Mouse (Mus musculus): ENCODE data around the gene Ap1m2. TPM values are rescaled to one million over a fixed set of nuclear protein-coding genes. Genes with fewer than 3 reads are reported as not detected.

Ap1m2 gene
- 1.2 and 1.5 TPM in 2 replicates for polyA plus RNA-seq (2021; fragmentation: Nextera tagmentation)
- long read RNA-seq, experiment 1, partial matches to known transcripts, result 0 of 4 reads
- long read RNA-seq, experiment 1, other reads (novel, unspliced or antisense), result 1 of 4 reads
- long read RNA-seq, experiment 2, partial matches to known transcripts, result 0 of 2 reads
- long read RNA-seq, experiment 2, other reads (novel, unspliced or antisense), result 0 of 2 reads

GRCm38 (mm10) chr9:21312134-21312533 lies at the start of gene Ap1m2:
Gene Ap1m2, minus strand, starts transcription at chr9:21312337.

GRCm38 (mm10) chr9:21320619-21321512 lies 8.7 kb upstream of the Ap1m2 start, which contains the start of gene Slc44a2:
Gene Slc44a2, plus strand, starts transcription at chr9:21320698.

GRCm38 (mm10) chr9:21291022-21291787 lies 20.9 kb downstream of the Ap1m2 start, which contains the start of gene Cdkn2d:
Gene Cdkn2d, minus strand, starts transcription at chr9:21291407.

GRCm38 (mm10) chr9:21287571-21288402 lies 24.4 kb downstream of the Ap1m2 start, which contains the start of gene Kri1:
Gene Kri1, minus strand, starts transcription at chr9:21287969.

GRCm38 (mm10) chr9:21265000-21265561 lies 47.1 kb downstream of the Ap1m2 start, which contains the start of gene Atg4d:
Gene Atg4d, plus strand, starts transcription at chr9:21265293.

GRCm38 (mm10) chr9:21248326-21248725 lies 63.8 kb downstream of the Ap1m2 start, which contains the start of gene S1pr5:
Gene S1pr5, minus strand, starts transcription at chr9:21248443.

Other genes starting within 250 kb of the Ap1m2 start
- not detected in 2 replicates for gene Zglp1, start 245.2 kb downstream of the Ap1m2 start, polyA plus RNA-seq (2021; fragmentation: Nextera tagmentation)
- 0.46 and 0.58 TPM in 2 replicates for gene Gm49373, start 239.2 kb downstream of the Ap1m2 start, polyA plus RNA-seq (2021; fragmentation: Nextera tagmentation)
- 212 and 230 TPM in 2 replicates for gene Fdx1l, start 238.7 kb downstream of the Ap1m2 start, polyA plus RNA-seq (2021; fragmentation: Nextera tagmentation)
- 5.8 and 7.4 TPM in 2 replicates for gene Gm38431, start 220.3 kb downstream of the Ap1m2 start, polyA plus RNA-seq (2021; fragmentation: Nextera tagmentation)
- gene Raver1, start 220.3 kb downstream of the Ap1m2 start, polyA plus RNA-seq (2021; fragmentation: Nextera tagmentation), result 4.0 and 8.1 TPM in 2 replicates
- 2.4 and 2.9 TPM in 2 replicates for gene Tyk2, start 181.1 kb downstream of the Ap1m2 start, polyA plus RNA-seq (2021; fragmentation: Nextera tagmentation)
- 167 and 170 TPM in 2 replicates for gene Cdc37, start 162.4 kb downstream of the Ap1m2 start, polyA plus RNA-seq (2021; fragmentation: Nextera tagmentation)
- 29.6 and 36.5 TPM in 2 replicates for gene Pde4a, start 146.6 kb downstream of the Ap1m2 start, polyA plus RNA-seq (2021; fragmentation: Nextera tagmentation)
- 53.0 and 60.6 TPM in 2 replicates for gene Keap1, start 73.0 kb downstream of the Ap1m2 start, polyA plus RNA-seq (2021; fragmentation: Nextera tagmentation)
- gene S1pr5, start 63.9 kb downstream of the Ap1m2 start, polyA plus RNA-seq (2021; fragmentation: Nextera tagmentation), result 18.4 and 20.5 TPM in 2 replicates
- gene Atg4d, start 47.0 kb downstream of the Ap1m2 start, polyA plus RNA-seq (2021; fragmentation: Nextera tagmentation), result 44.5 and 53.2 TPM in 2 replicates
- gene Kri1, start 24.4 kb downstream of the Ap1m2 start, polyA plus RNA-seq (2021; fragmentation: Nextera tagmentation), result 3.8 and 3.9 TPM in 2 replicates
- 98.5 and 119 TPM in 2 replicates for gene Cdkn2d, start 20.9 kb downstream of the Ap1m2 start, polyA plus RNA-seq (2021; fragmentation: Nextera tagmentation)
- 15.7 and 18.2 TPM in 2 replicates for gene Slc44a2, start 8.4 kb upstream of the Ap1m2 start, polyA plus RNA-seq (2021; fragmentation: Nextera tagmentation)
- gene Ilf3, start 55.5 kb upstream of the Ap1m2 start, polyA plus RNA-seq (2021; fragmentation: Nextera tagmentation), result 102 and 148 TPM in 2 replicates
- 17.3 and 20.9 TPM in 2 replicates for gene Qtrt1, start 99.5 kb upstream of the Ap1m2 start, polyA plus RNA-seq (2021; fragmentation: Nextera tagmentation)
- gene Dnm2, start 112.6 kb upstream of the Ap1m2 start, polyA plus RNA-seq (2021; fragmentation: Nextera tagmentation), result 19.6 and 22.0 TPM in 2 replicates
- 32.1 and 32.7 TPM in 2 replicates for gene Tmed1, start 197.9 kb upstream of the Ap1m2 start, polyA plus RNA-seq (2021; fragmentation: Nextera tagmentation)
- 0.40 and 0.46 TPM in 2 replicates for gene AB124611, start 213.8 kb upstream of the Ap1m2 start, polyA plus RNA-seq (2021; fragmentation: Nextera tagmentation)
- 7.5 and 8.3 TPM in 2 replicates for gene Carm1, start 234.6 kb upstream of the Ap1m2 start, polyA plus RNA-seq (2021; fragmentation: Nextera tagmentation)